Mouse (Mus musculus) kidney, postnatal 10 days (tissue): ENCODE measurements at regions not wholly inside any gene's neighbourhood (a gene's known extent, or its start where the extent isn't known, plus 50 kb on each side); places are given as distances from the start of the nearest gene placed in this dataset.

Experiments used
- DNase-seq: peaks from one replicate; pipeline ENCODE4 v3.0.0; 2021; ENCODE audit warnings: mixed read lengths

GRCm38 (mm10) chr7:114345860-114346259 is 69.2 kb upstream of the Pde3b start:
- no peak for DNase-seq

GRCm38 (mm10) chr7:114347006-114347405 is 68.1 kb upstream of the Pde3b start:
- no peak for DNase-seq

GRCm38 (mm10) chr7:114350968-114351367 is 64.1 kb upstream of the Pde3b start:
- DNase-seq = no peak

- DNase-seq = no peak
These were observed 58.7 kb upstream of the Pde3b start for GRCm38 (mm10) chr7:114356381-114356780.

- DNase-seq = no peak
These were observed 52.9 kb upstream of the Pde3b start for GRCm38 (mm10) chr7:114362166-114362565.

- DNase-seq = peak; percentile 22
These were observed 51.0 kb upstream of the Pde3b start for GRCm38 (mm10) chr7:114364041-114364440.
